Mouse (Mus musculus) olfactory bulb, adult 2 months (tissue): ENCODE results near the gene Nbea. TPM values are rescaled to one million over a fixed set of nuclear protein-coding genes. Genes with fewer than 3 reads are reported as not detected.

ENCODE experiments used
- H3K27ac ChIP-seq: fragments of 200-500 bp; 2 replicates; pipeline ENCODE4 v1.5.1; 2012; ENCODE audit warnings: low read depth, low read length; ENCODE audit not compliant: insufficient read depth
- H3K4me1 ChIP-seq: fragments of 200-500 bp; 2 replicates; pipeline ENCODE4 v1.6.1; 2012; ENCODE audit warnings: low read length; ENCODE audit not compliant: control insufficient read depth, insufficient read depth
- H3K4me3 ChIP-seq: fragments of 200-500 bp; 2 replicates; pipeline ENCODE4 v1.5.1; 2012; ENCODE audit warnings: mild to moderate bottlenecking, low read depth, low read length, moderate library complexity; ENCODE audit not compliant: insufficient read depth
- CTCF ChIP-seq: fragments of 200-500 bp; IDR thresholded peaks from 2 replicates; pipeline ENCODE4 v1.5.1; 2012; ENCODE audit warnings: low read depth, mild to moderate bottlenecking, low read length, moderate library complexity; ENCODE audit not compliant: insufficient read depth
- POLR2A ChIP-seq: fragments of 200-500 bp; IDR thresholded peaks from 2 replicates; pipeline ENCODE4 v1.6.1; 2012; ENCODE audit warnings: mild to moderate bottlenecking, low read depth, low read length, moderate library complexity; ENCODE audit not compliant: insufficient read depth
- WGBS: fragments of 180-500 bp; shearing (Covaris S2); methylation state at CpG from one replicate; pipeline ENCODE4 v1.1.7; 2018; 5-methylcytosine and 5-hydroxymethylcytosine counted together
- polyA plus RNA-seq: library from polyadenylated mRNA; stranded (reverse); fragments of >200 nt; gene quantifications from 2 replicates; pipeline ENCODE4 v1.2.4, GENCODE M21; 2012; ENCODE audit warnings: low replicate concordance; ENCODE audit not compliant: missing spikeins, insufficient read depth, insufficient read length

Gene Nbea
- polyA plus RNA-seq, 1 experiment, result 109 TPM

DNA sequence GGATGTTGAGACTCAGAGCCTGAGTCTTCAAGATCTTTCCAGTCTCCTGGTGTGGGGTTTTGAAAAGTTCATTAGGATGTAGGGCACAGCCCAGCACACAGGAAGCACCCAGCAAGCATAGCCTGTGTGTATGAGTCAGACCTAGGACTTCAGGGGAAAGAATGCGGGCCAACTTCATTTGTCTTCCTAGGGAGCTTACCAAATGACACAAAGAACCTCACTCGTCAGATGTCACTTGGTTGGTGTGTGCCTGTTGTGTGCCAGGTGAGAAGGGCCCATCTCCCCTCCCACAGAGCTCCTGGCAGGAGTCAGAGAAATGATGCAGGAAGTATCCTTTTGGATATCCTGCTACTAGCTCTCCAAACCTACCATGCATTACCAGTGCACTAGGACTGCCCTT is 593.2 kb downstream of the Nbea start:
- no peak for TF ChIP-seq CTCF
- no peak for TF ChIP-seq POLR2A
- Histone ChIP-seq H3K27ac (no peak overlapping the region), H3K4me1 (peaks cover 6% of the 10 kb centered on the region), H3K4me3 (no peak overlapping the region)
- WGBS, result 67% methylated on average over 2 of the region's 2 CpGs

DNA sequence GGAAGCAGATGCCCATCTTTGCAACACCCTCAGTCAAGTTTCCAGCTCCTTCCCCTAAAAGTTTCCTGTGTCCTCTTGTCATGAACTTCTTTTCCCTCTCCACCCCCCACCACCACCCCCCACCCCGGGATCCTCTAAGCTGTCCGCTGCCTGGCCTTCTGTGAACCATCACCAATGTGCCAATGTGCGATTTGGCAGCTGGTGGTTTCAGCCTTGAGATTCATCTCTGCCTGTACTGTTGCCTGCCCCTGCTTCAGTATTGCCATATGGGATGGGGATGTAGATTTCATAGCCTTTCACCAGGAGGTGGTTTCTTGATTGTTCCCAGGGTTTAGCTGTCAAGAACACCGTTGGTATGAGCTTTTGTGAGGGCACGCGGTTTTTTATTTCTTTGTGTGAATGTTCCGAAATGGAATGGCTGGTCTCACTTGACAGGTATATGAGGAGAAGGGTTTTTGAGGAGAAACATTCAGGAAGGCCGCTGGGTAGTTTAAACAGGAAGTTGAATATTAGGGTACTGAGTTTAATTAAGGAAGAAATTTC is 594.0 kb downstream of the Nbea start:
- TF ChIP-seq POLR2A (no peak), CTCF (no peak)
- Histone ChIP-seq H3K27ac (no peak overlapping the region), H3K4me3 (no peak overlapping the region), H3K4me1 (peaks cover 6% of the 10 kb centered on the region)
- 82% methylated on average over 8 of the region's 8 CpGs for WGBS

DNA sequence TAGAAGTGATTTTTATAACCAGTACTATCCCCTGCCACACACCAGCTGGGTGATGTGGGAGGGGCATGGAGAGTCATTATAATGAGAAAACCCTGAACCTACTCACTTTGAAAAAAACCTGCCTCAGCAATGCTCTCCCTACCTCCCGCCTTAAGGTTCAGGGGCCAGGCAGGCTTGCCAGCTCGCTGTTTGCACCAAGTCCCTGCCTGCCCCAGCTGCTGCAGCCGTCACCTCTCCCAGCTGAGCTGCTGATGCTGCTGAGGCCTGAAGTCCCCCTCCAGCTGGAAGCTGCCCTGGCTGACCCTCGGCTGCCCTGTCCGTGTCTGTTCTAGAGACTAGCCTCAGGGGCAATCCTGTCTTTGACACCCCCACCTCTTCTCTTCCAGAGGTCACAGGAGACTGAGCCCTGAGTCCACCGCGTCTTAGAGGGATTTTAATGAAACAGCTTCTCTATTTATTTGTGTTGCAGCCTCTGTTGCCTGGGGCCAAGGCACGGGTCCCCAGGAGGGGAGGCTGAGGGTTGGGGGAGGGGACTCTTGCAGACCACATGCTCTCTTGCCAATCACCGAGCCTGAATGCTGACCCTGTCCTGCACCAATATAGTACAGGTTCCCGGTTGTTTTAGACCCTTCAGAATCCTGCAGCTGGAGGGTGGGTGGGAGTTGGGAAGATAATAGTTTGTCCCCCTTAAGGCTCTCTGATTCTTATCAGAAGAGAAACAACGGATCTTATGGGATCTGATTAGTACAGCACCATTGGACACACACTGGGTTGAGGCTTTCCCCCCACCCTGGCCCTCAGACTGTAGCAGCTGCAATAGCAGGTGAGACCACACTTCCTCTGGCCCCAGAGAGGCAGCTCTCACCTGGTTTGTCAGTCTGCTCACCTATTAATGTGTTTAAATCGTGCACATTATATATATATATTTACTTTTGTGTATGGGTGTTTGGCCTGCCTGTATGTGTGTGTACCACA is 595.2 kb downstream of the Nbea start:
- Histone ChIP-seq H3K4me3 (no peak overlapping the region), H3K4me1 (peaks cover 6% of the 10 kb centered on the region), H3K27ac (no peak overlapping the region)
- 34% methylated on average over 12 of the region's 12 CpGs for WGBS
- TF ChIP-seq POLR2A (no peak), CTCF (no peak)

DNA sequence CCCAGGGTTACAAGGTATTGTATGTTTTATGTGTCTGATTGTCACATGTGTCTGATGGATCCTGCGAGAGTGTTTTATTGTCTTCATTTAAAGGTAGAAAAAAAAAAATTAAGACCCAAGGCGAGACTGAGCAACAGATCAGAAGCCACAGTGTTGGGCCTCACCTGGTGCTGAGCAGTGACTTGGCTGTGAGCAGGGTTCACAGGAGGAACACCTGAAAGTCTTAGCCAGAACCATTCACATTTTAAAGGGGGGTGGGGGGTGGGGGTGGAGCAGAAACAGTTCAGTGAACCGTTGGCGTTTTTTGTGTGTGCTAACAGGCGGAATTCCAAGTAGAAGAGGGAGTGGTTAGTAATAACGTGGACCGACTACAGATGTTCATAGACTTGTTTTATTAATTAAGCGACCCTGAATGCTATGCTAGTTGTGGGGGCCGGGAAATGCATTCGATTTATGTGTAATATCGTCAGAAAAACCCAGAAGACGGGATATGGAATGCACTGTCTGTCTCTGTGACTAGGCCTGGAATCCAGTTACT is 596.0 kb downstream of the Nbea start:
- WGBS, result 48% methylated on average over 12 of the region's 12 CpGs
- Histone ChIP-seq H3K4me3 (no peak overlapping the region), H3K4me1 (peaks cover 6% of the 10 kb centered on the region), H3K27ac (no peak overlapping the region)
- TF ChIP-seq CTCF (no peak), POLR2A (no peak)
